Mouse (Mus musculus) liver, embryonic 14.5 days (tissue): ENCODE data around the gene Nptx1.

Experiments used
- CTCF ChIP-seq: IDR thresholded peaks from 2 replicates; pipeline ENCODE4 v1.5.1; 2016; ENCODE audit warnings: antibody characterized with exemption, low read depth, control low read depth
- EP300 ChIP-seq: IDR thresholded peaks from 2 replicates; pipeline ENCODE4 v1.6.1; 2016; ENCODE audit warnings: antibody characterized with exemption, low read depth

DNA sequence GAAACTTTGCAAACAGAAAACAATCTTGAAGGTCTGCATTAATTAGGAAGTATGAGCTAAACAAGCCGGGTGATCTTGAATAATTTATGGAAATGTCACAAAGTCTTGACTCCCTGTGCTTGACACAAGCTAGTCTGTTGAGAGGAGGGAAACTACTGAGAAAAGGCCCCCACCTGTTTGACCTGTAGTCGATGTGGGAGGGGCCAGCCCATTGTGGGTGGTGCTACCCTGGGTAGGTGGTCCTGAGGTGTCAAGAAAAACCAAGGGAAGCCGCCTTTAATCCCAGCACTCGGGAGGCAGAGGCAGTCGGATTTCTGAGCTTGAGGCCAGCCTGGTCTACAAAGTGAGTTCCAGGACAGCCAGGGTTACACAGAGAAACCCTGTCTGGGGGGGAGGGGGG, 18.6 kb upstream of the Nptx1 start:
- TF ChIP-seq CTCF, result no peak
- no peak for TF ChIP-seq EP300
